In the genomic region with DNA sequence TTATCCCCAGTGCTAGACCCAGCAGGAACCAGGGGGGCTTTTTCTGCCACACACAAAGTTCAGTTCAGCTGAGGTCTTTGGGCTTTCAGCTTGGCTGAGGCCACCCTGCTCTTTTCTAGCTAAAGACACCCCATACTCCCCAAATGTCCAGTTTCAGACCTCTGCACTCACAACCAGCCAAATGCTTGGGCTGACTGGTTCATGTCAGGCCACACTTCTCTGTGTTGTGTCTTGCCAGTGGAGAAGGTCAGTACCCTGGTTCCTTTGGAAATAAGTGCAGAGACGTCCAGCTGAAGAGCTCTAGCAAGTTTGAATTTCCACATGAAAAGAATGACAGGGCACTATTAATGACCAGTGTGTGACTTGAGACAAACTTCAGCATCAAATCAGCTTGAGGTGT, we compare ENCODE assay signal across 13 mouse cellular contexts. TPM values are rescaled to one million over a fixed set of nuclear protein-coding genes. Genes with fewer than 3 reads are reported as not detected.
DNase-seq lines count a peak whose midpoint lies in the region; ATAC-seq and TF ChIP-seq lines count a peak whose summit lies in the region.
"Had no signal": no experiment of that assay in that cellular context is flagged by ENCODE, and none has a peak within 500 bp of the region (broad histone marks: within the 10 kb centered on the region; RNA-seq: fewer than 3 reads in every experiment).

No protein-coding gene starts in this region.

- 33% methylated on average over 1 of the region's 1 CpGs for WGBS in heart, embryonic 14.5 days
- 21% methylated on average over 1 of the region's 1 CpGs for WGBS in midbrain, embryonic 13.5 days
- WGBS in midbrain, embryonic 11.5 days, result 24% methylated on average over 1 of the region's 1 CpGs
- WGBS in lung, adult 2 months, result 23% methylated on average over 1 of the region's 1 CpGs
- WGBS in stomach, embryonic 15.5 days, result 49% methylated on average over 1 of the region's 1 CpGs

- H3K36me3 ChIP-seq in heart, embryonic 14.5 days (ENCODE audit: control insufficient read depth, insufficient read depth, low read length), result no peaks in the 10 kb centered on the region
- no peaks in the 10 kb centered on the region for H3K36me3 ChIP-seq in midbrain, embryonic 13.5 days
- H3K36me3 ChIP-seq in midbrain, embryonic 11.5 days (ENCODE audit: control insufficient read depth, insufficient read depth, low read length), result no peaks in the 10 kb centered on the region
- no peaks in the 10 kb centered on the region for H3K36me3 ChIP-seq in stomach, embryonic 15.5 days
- H3K36me3 ChIP-seq: embryonic facial prominence, embryonic 12.5 days had no signal

- DNase-seq in heart, adult 9 months (ENCODE audit: low spot score in 2 of 2), result no peak
- no peak for DNase-seq in midbrain, embryonic 11.5 days (ENCODE audit: low spot score, missing footprints)
- DNase-seq in lung, adult 2 months, result no peak
- DNase-seq in left cerebral cortex, postnatal 10 days (ENCODE audit: extremely low spot score in 1 of 2, low spot score in 2 of 2), result no peak
- DNase-seq in spleen, postnatal 10 days (ENCODE audit: low spot score in 2 of 2), result no peak

- intact Hi-C loops in left cerebral cortex, postnatal 10 days (cut with DNase I), result no loop called here

- H3K4me3 ChIP-seq in heart, embryonic 14.5 days (ENCODE audit: control insufficient read depth in 1 of 2, insufficient read depth in 1 of 2, low read depth in 1 of 2, low read length in 2 of 2), result no peak overlapping the region
- H3K4me3 ChIP-seq in midbrain, embryonic 13.5 days (replicated peaks), result no peak overlapping the region
- H3K4me3 ChIP-seq in midbrain, embryonic 11.5 days (ENCODE audit: low read depth, low read length), result no peak overlapping the region
- H3K4me3 ChIP-seq in lung, adult 2 months (replicated peaks; ENCODE audit: extremely low read depth, low read depth, low read length), result peak overlapping the region; percentile 71
- no peak overlapping the region for H3K4me3 ChIP-seq in stomach, embryonic 15.5 days (replicated peaks)

- H3K4me1 ChIP-seq in heart, embryonic 14.5 days (ENCODE audit: control insufficient read depth in 2 of 2, insufficient read depth in 2 of 2, low read length in 2 of 2), result peaks cover 15 to 28% of the 10 kb centered on the region in 2 experiments
- peaks cover 34% of the 10 kb centered on the region for H3K4me1 ChIP-seq in midbrain, embryonic 13.5 days (replicated peaks)
- peaks cover 13% of the 10 kb centered on the region; the same call in 1 of the 2 replicates for H3K4me1 ChIP-seq in midbrain, embryonic 11.5 days (ENCODE audit: control insufficient read depth, insufficient read depth, low read length)
- H3K4me1 ChIP-seq in lung, adult 2 months (ENCODE audit: control insufficient read depth, insufficient read depth, low read length), result peaks cover 12% of the 10 kb centered on the region
- H3K4me1 ChIP-seq in stomach, embryonic 15.5 days, result peaks cover 10% of the 10 kb centered on the region

- ATAC-seq in heart, embryonic 14.5 days (ENCODE audit: insufficient number of reproducible peaks, insufficient read depth, low FRiP score, low read depth), result no peak
- ATAC-seq in midbrain, embryonic 13.5 days, result no peak
- ATAC-seq in midbrain, embryonic 11.5 days (ENCODE audit: low FRiP score), result no peak
- ATAC-seq in stomach, embryonic 15.5 days (ENCODE audit: insufficient read depth, low FRiP score, low read depth), result no peak
- ATAC-seq: inflammation-experienced regulatory T-cells, adult 6 months had no signal

- peak overlapping the region in 1 of 2 experiments; percentile 65; a peak in 2 of 4 replicates for H3K27ac ChIP-seq in heart, embryonic 14.5 days (replicated peaks in 1 of 2; ENCODE audit: control insufficient read depth in 1 of 2, insufficient read depth in 1 of 2, low read depth in 2 of 2, low read length in 2 of 2)
- no peak overlapping the region for H3K27ac ChIP-seq in midbrain, embryonic 13.5 days
- H3K27ac ChIP-seq in midbrain, embryonic 11.5 days (ENCODE audit: low read depth, low read length), result no peak overlapping the region
- H3K27ac ChIP-seq in stomach, embryonic 15.5 days, result 0 out of 2 replicates have a peak overlapping the region, but pooled peaks have one; percentile 26
- H3K27ac ChIP-seq: embryonic facial prominence, embryonic 12.5 days had no signal

- H3K9ac ChIP-seq in heart, embryonic 14.5 days (ENCODE audit: low read length), result no peak overlapping the region
- no peak overlapping the region for H3K9ac ChIP-seq in midbrain, embryonic 13.5 days (replicated peaks)
- H3K9ac ChIP-seq in midbrain, embryonic 11.5 days (ENCODE audit: low read length), result no peak overlapping the region
- H3K9ac ChIP-seq in stomach, embryonic 15.5 days, result no peak overlapping the region
- H3K9ac ChIP-seq: embryonic facial prominence, embryonic 12.5 days had no signal

- no peaks in the 10 kb centered on the region for H3K27me3 ChIP-seq in heart, embryonic 14.5 days (ENCODE audit: control insufficient read depth, insufficient read depth, low read length)
- H3K27me3 ChIP-seq in midbrain, embryonic 13.5 days, result 0 out of 2 replicates have a peak, but pooled peaks cover 8% of the 10 kb centered on the region
- H3K27me3 ChIP-seq in midbrain, embryonic 11.5 days (ENCODE audit: control insufficient read depth, insufficient read depth, low read length), result no peaks in the 10 kb centered on the region
- H3K27me3 ChIP-seq in stomach, embryonic 15.5 days (replicated peaks), result no peaks in the 10 kb centered on the region; the same call in 1 of the 2 replicates

- no peak for TF ChIP-seq CTCF in lung, adult 2 months (IDR thresholded peaks at IDR 0.05; ENCODE audit: insufficient read depth, low read length)

- no peaks in the 10 kb centered on the region for H3K9me3 ChIP-seq in heart, embryonic 14.5 days (ENCODE audit: control insufficient read depth, low read length)
- H3K9me3 ChIP-seq in midbrain, embryonic 13.5 days, result no peaks in the 10 kb centered on the region
- no peaks in the 10 kb centered on the region for H3K9me3 ChIP-seq in midbrain, embryonic 11.5 days (ENCODE audit: control insufficient read depth, low read length)
- H3K9me3 ChIP-seq in stomach, embryonic 15.5 days, result no peaks in the 10 kb centered on the region
- H3K9me3 ChIP-seq: embryonic facial prominence, embryonic 12.5 days had no signal

- no peak for TF ChIP-seq POLR2A in lung, adult 2 months (IDR thresholded peaks at IDR 0.05; ENCODE audit: borderline replicate concordance, extremely low read depth, low read depth, low read length)

- peak overlapping the region; percentile 77 for H3K4me2 ChIP-seq in heart, embryonic 14.5 days (ENCODE audit: low read length)
- H3K4me2 ChIP-seq in midbrain, embryonic 13.5 days (replicated peaks), result peak overlapping the region; percentile 90; the same call in 1 of the 2 replicates
- H3K4me2 ChIP-seq in midbrain, embryonic 11.5 days, result no peak overlapping the region
- no peak overlapping the region for H3K4me2 ChIP-seq in stomach, embryonic 15.5 days

RNA-seq across cellular contexts. Expression of gene Sept4, which starts 11.0 kb away (rescaled TPM):
- 23.5 and 25.8 TPM in 2 replicates for polyA plus RNA-seq in heart, embryonic 14.5 days (2014; fragmentation: Nextera tagmentation; extraction: Ambion mirVana)
- polyA plus RNA-seq in midbrain, embryonic 13.5 days (2015; fragmentation: Nextera tagmentation; extraction: Ambion mirVana), result 17.8 and 18.0 TPM in 2 replicates
- polyA plus RNA-seq in midbrain, embryonic 11.5 days (2014; fragmentation: Nextera tagmentation; extraction: Ambion mirVana), result 9.0 and 11.4 TPM in 2 replicates
- polyA plus RNA-seq in lung, adult 2 months (2012; rRNA removed), result 149 and 238 TPM in 2 replicates
- polyA plus RNA-seq in stomach, embryonic 15.5 days (2015; fragmentation: Nextera tagmentation; extraction: Ambion mirVana), result 22.2 and 23.7 TPM in 2 replicates
- total RNA-seq in left cerebral cortex, postnatal 10 days (2021), result 10 to 100 TPM; 55.2 to 58.6 TPM

RNA-seq across cellular contexts. Expression of gene Mtmr4, which starts 12.2 kb away (rescaled TPM):
- 14.3 and 17.7 TPM in 2 replicates for polyA plus RNA-seq in heart, embryonic 14.5 days (2014; fragmentation: Nextera tagmentation; extraction: Ambion mirVana)
- polyA plus RNA-seq in midbrain, embryonic 13.5 days (2015; fragmentation: Nextera tagmentation; extraction: Ambion mirVana), result 61.8 and 66.6 TPM in 2 replicates
- polyA plus RNA-seq in midbrain, embryonic 11.5 days (2014; fragmentation: Nextera tagmentation; extraction: Ambion mirVana), result 68.3 and 72.9 TPM in 2 replicates
- polyA plus RNA-seq in lung, adult 2 months (2012; rRNA removed), result 21.0 and 22.1 TPM in 2 replicates
- 25.6 and 26.5 TPM in 2 replicates for polyA plus RNA-seq in stomach, embryonic 15.5 days (2015; fragmentation: Nextera tagmentation; extraction: Ambion mirVana)
- 10 to 100 TPM; 82.6 to 90.3 TPM for total RNA-seq in left cerebral cortex, postnatal 10 days (2021)

RNA-seq across cellular contexts. Expression of gene Gm11492, which starts 13.3 kb away (rescaled TPM):
- not detected in 2 replicates for polyA plus RNA-seq in heart, embryonic 14.5 days (2014; fragmentation: Nextera tagmentation; extraction: Ambion mirVana)
- not detected in 2 replicates for polyA plus RNA-seq in midbrain, embryonic 13.5 days (2015; fragmentation: Nextera tagmentation; extraction: Ambion mirVana)
- polyA plus RNA-seq in midbrain, embryonic 11.5 days (2014; fragmentation: Nextera tagmentation; extraction: Ambion mirVana), result not detected in 2 replicates
- not detected in 2 replicates for polyA plus RNA-seq in lung, adult 2 months (2012; rRNA removed)
- not detected in 2 replicates for polyA plus RNA-seq in stomach, embryonic 15.5 days (2015; fragmentation: Nextera tagmentation; extraction: Ambion mirVana)
- total RNA-seq in left cerebral cortex, postnatal 10 days (2021), result not detected
- total RNA-seq: CH12.LX had no signal
- polyA plus RNA-seq: embryonic facial prominence, embryonic 12.5 days; inflammation-experienced regulatory T-cells, adult 6 months; limb, embryonic 14.5 days; neural tube, embryonic 11.5 days had no signal

RNA-seq across cellular contexts. Expression of gene Hsf5, which starts 37.3 kb away (rescaled TPM):
- 0.13 and 0.15 TPM in 2 replicates for polyA plus RNA-seq in heart, embryonic 14.5 days (2014; fragmentation: Nextera tagmentation; extraction: Ambion mirVana)
- polyA plus RNA-seq in midbrain, embryonic 13.5 days (2015; fragmentation: Nextera tagmentation; extraction: Ambion mirVana), result 0.37 and 0.40 TPM in 2 replicates
- polyA plus RNA-seq in midbrain, embryonic 11.5 days (2014; fragmentation: Nextera tagmentation; extraction: Ambion mirVana), result 0.15 and 0.31 TPM in 2 replicates
- 0.02 TPM in 1 of 2 replicates, not detected in the other for polyA plus RNA-seq in lung, adult 2 months (2012; rRNA removed)
- 0.26 and 0.31 TPM in 2 replicates for polyA plus RNA-seq in stomach, embryonic 15.5 days (2015; fragmentation: Nextera tagmentation; extraction: Ambion mirVana)
- total RNA-seq in left cerebral cortex, postnatal 10 days (2021), result under 1 TPM; 0.24 to 0.56 TPM

Comparison
In these comparisons a context has a peak if more than half of its experiments do, and no peak if none do; other contexts are left out.
1. H3K4me2 ChIP-seq: peak in heart, embryonic 14.5 days (single experiment) and midbrain, embryonic 13.5 days (single experiment); none in midbrain, embryonic 11.5 days (single experiment) and stomach, embryonic 15.5 days (single experiment).